Mouse (Mus musculus) megakaryocyte, embryonic 14.5 days (primary cell): ENCODE results near the gene Lgals12.

Experiments
- FLI1 ChIP-seq: IDR thresholded peaks from 2 replicates; pipeline ENCODE4 v1.6.1; 2012; ENCODE audit warnings: low read length, inconsistent platforms, mixed read lengths
- GATA1 ChIP-seq: IDR thresholded peaks from 3 replicates; pipeline ENCODE4 v1.6.1; 2012; ENCODE audit warnings: mixed read lengths, low read length, inconsistent platforms, borderline replicate concordance

- TF ChIP-seq FLI1: no peak
- no peak for TF ChIP-seq GATA1
Measured at GRCm38 (mm10) chr19:7633021-7633420, 26.0 kb upstream of the Lgals12 start.
